Mouse (Mus musculus) E14TG2a.4 (cell line): ENCODE results near the gene Mmd2.

Source experiments
- CTCF ChIP-seq: conservative IDR thresholded peaks from 2 replicates; pipeline ENCODE4 v1.5.1; 2014; ENCODE audit warnings: low read length
- NANOG ChIP-seq: IDR thresholded peaks from 2 replicates; pipeline ENCODE4 v1.6.1; 2014; ENCODE audit warnings: borderline replicate concordance, low read length, mixed read lengths
- POU5F1 ChIP-seq: IDR thresholded peaks from 2 replicates; pipeline ENCODE4 v1.6.1; 2014; ENCODE audit warnings: low read length, borderline replicate concordance

DNA sequence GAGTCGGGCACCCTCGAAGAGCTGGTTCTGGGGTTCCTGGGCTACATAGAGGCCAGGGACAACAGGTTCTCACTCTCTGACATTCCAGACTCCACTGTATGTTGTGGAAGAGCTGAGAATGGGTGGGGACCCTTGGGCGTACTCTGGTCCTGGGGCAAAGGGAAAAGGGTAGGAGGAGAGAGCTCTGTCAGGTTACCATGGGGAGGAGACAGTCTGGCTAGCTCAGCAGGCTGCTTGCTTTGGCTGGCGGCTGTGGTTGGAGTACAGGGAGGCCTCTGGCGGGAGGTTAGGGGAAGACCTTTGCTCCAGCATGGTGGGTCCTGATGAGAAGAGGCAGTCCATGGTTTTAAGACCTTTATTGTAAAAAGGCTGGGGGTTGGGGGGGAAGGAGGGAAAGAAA, 31.5 kb upstream of the Mmd2 start:
- TF ChIP-seq CTCF (no peak), NANOG (no peak), POU5F1 (no peak)
